Mouse (Mus musculus): ENCODE measurements around the gene Zfyve26. TPM values are rescaled to one million over a fixed set of nuclear protein-coding genes. Genes with fewer than 3 reads are reported as not detected.

Zfyve26 gene
- polyA plus RNA-seq, 1 experiment = not detected

GRCm38 (mm10) chr12:79282595-79282994 is 13.5 kb downstream of the Zfyve26 start:
- WGBS = 92% methylated on average over 8 of the region's 8 CpGs
- Histone ChIP-seq H3K4me1 (ENCODE audit: control insufficient read depth, insufficient read depth, low read length) (no peaks in the 10 kb centered on the region), H3K27ac (ENCODE audit: insufficient read depth, low read depth, low read length) (no peak overlapping the region), H3K4me3 (ENCODE audit: insufficient read depth, low read depth, low read length) (no peak overlapping the region)
- no peak for TF ChIP-seq POLR2A (IDR thresholded peaks at IDR 0.05; ENCODE audit: insufficient read depth, low read depth, low read length)

- 94% methylated on average over 13 of the region's 13 CpGs for WGBS
- H3K4me1 ChIP-seq (ENCODE audit: control insufficient read depth, insufficient read depth, low read length) = no peaks in the 10 kb centered on the region
- no peak overlapping the region for H3K4me3 ChIP-seq (ENCODE audit: insufficient read depth, low read depth, low read length)
These were observed 16.5 kb downstream of the Zfyve26 start for GRCm38 (mm10) chr12:79279513-79280115.

GRCm38 (mm10) chr12:79272604-79273003 is 23.5 kb downstream of the Zfyve26 start:
- H3K4me1 ChIP-seq (ENCODE audit: control insufficient read depth, insufficient read depth, low read length) = no peaks in the 10 kb centered on the region
- no peak for TF ChIP-seq CTCF (IDR thresholded peaks at IDR 0.05; ENCODE audit: insufficient read depth, low read depth, low read length)
- no peak for TF ChIP-seq POLR2A (IDR thresholded peaks at IDR 0.05; ENCODE audit: insufficient read depth, low read depth, low read length)
- 87% methylated on average over 4 of the region's 4 CpGs for WGBS
- no peak overlapping the region for H3K4me3 ChIP-seq (ENCODE audit: insufficient read depth, low read depth, low read length)
- H3K27ac ChIP-seq (ENCODE audit: insufficient read depth, low read depth, low read length) = no peak overlapping the region

More at GRCm38 (mm10) chr12:79279513-79280115, 16.5 kb downstream of the Zfyve26 start:
- H3K27ac ChIP-seq (ENCODE audit: insufficient read depth, low read depth, low read length) = no peak overlapping the region
- TF ChIP-seq CTCF (IDR thresholded peaks at IDR 0.05; ENCODE audit: insufficient read depth, low read depth, low read length) = no peak
- TF ChIP-seq POLR2A (IDR thresholded peaks at IDR 0.05; ENCODE audit: insufficient read depth, low read depth, low read length) = no peak

GRCm38 (mm10) chr12:79261035-79261434 is 35.1 kb downstream of the Zfyve26 start:
- Histone ChIP-seq H3K27ac (ENCODE audit: insufficient read depth, low read depth, low read length) (no peak overlapping the region), H3K4me1 (ENCODE audit: control insufficient read depth, insufficient read depth, low read length) (no peaks in the 10 kb centered on the region), H3K4me3 (ENCODE audit: insufficient read depth, low read depth, low read length) (no peak overlapping the region)
- TF ChIP-seq CTCF (IDR thresholded peaks at IDR 0.05; ENCODE audit: insufficient read depth, low read depth, low read length) = peak; percentile 41; the same call in 1 of the 2 replicates
- no peak for TF ChIP-seq POLR2A (IDR thresholded peaks at IDR 0.05; ENCODE audit: insufficient read depth, low read depth, low read length)
- 47% methylated on average over 5 of the region's 5 CpGs for WGBS

GRCm38 (mm10) chr12:79260154-79260553 is 36.0 kb downstream of the Zfyve26 start:
- WGBS = 93% methylated on average over 2 of the region's 2 CpGs
- Histone ChIP-seq H3K27ac (ENCODE audit: insufficient read depth, low read depth, low read length) (no peak overlapping the region), H3K4me3 (ENCODE audit: insufficient read depth, low read depth, low read length) (no peak overlapping the region), H3K4me1 (ENCODE audit: control insufficient read depth, insufficient read depth, low read length) (no peaks in the 10 kb centered on the region)
- TF ChIP-seq CTCF (IDR thresholded peaks at IDR 0.05; ENCODE audit: insufficient read depth, low read depth, low read length) = no peak

GRCm38 (mm10) chr12:79254975-79255374 is 41.1 kb downstream of the Zfyve26 start:
- TF ChIP-seq CTCF (IDR thresholded peaks at IDR 0.05; ENCODE audit: insufficient read depth, low read depth, low read length) (no peak), POLR2A (IDR thresholded peaks at IDR 0.05; ENCODE audit: insufficient read depth, low read depth, low read length) (no peak)
- Histone ChIP-seq H3K4me3 (ENCODE audit: insufficient read depth, low read depth, low read length) (no peak overlapping the region), H3K27ac (ENCODE audit: insufficient read depth, low read depth, low read length) (no peak overlapping the region), H3K4me1 (ENCODE audit: control insufficient read depth, insufficient read depth, low read length) (no peaks in the 10 kb centered on the region)
- 98% methylated on average over 10 of the region's 10 CpGs for WGBS

GRCm38 (mm10) chr12:79253294-79254053 is 42.6 kb downstream of the Zfyve26 start:
- TF ChIP-seq POLR2A (IDR thresholded peaks at IDR 0.05; ENCODE audit: insufficient read depth, low read depth, low read length) (no peak), CTCF (IDR thresholded peaks at IDR 0.05; ENCODE audit: insufficient read depth, low read depth, low read length) (no peak)
- WGBS = 87% methylated on average over 9 of the region's 9 CpGs

GRCm38 (mm10) chr12:79248110-79248509 is 48.0 kb downstream of the Zfyve26 start:
- no peaks in the 10 kb centered on the region for H3K4me1 ChIP-seq (ENCODE audit: control insufficient read depth, insufficient read depth, low read length)
- WGBS = 71% methylated on average over 3 of the region's 3 CpGs
- H3K27ac ChIP-seq (ENCODE audit: insufficient read depth, low read depth, low read length) = no peak overlapping the region
- TF ChIP-seq CTCF (IDR thresholded peaks at IDR 0.05; ENCODE audit: insufficient read depth, low read depth, low read length) = no peak
- no peak for TF ChIP-seq POLR2A (IDR thresholded peaks at IDR 0.05; ENCODE audit: insufficient read depth, low read depth, low read length)
- no peak overlapping the region for H3K4me3 ChIP-seq (ENCODE audit: insufficient read depth, low read depth, low read length)

More at GRCm38 (mm10) chr12:79253294-79254053, 42.6 kb downstream of the Zfyve26 start:
- Histone ChIP-seq H3K4me1 (ENCODE audit: control insufficient read depth, insufficient read depth, low read length) (no peaks in the 10 kb centered on the region), H3K27ac (ENCODE audit: insufficient read depth, low read depth, low read length) (no peak overlapping the region), H3K4me3 (ENCODE audit: insufficient read depth, low read depth, low read length) (no peak overlapping the region)

- WGBS = 96% methylated on average over 6 of the region's 6 CpGs
- TF ChIP-seq POLR2A (IDR thresholded peaks at IDR 0.05; ENCODE audit: insufficient read depth, low read depth, low read length) (no peak), CTCF (IDR thresholded peaks at IDR 0.05; ENCODE audit: insufficient read depth, low read depth, low read length) (no peak)
- no peaks in the 10 kb centered on the region for H3K4me1 ChIP-seq (ENCODE audit: control insufficient read depth, insufficient read depth, low read length)
- H3K27ac ChIP-seq (ENCODE audit: insufficient read depth, low read depth, low read length) = no peak overlapping the region
- H3K4me3 ChIP-seq (ENCODE audit: insufficient read depth, low read depth, low read length) = no peak overlapping the region
These were observed 53.2 kb downstream of the Zfyve26 start for GRCm38 (mm10) chr12:79242921-79243320.
